Mouse (Mus musculus) limb, embryonic 14.5 days (tissue): ENCODE results near the gene Senp5. TPM values are rescaled to one million over a fixed set of nuclear protein-coding genes. Genes with fewer than 3 reads are reported as not detected.

Experiments
- ATAC-seq: fragments of 200-750 bp; cut with Nextera tagmentation; 2 replicates; pipeline ENCODE4 v1.8.0; 2017; ENCODE audit warnings: low read depth, moderate number of reproducible peaks, moderate TSS enrichment; ENCODE audit not compliant: low FRiP score
- DNase-seq: peaks from one replicate; pipeline ENCODE4 v3.0.0-alpha.2; 2015; ENCODE audit warnings: low spot score
- H3K27ac ChIP-seq: fragments of 300-500 bp; sonication (generic); replicated peaks from 2 replicates; pipeline ENCODE4 v1.5.1; 2014; ENCODE audit warnings: low read depth, mild to moderate bottlenecking, low read length, moderate library complexity, mixed read lengths
- H3K27me3 ChIP-seq: fragments of 300-500 bp; sonication (generic); 2 replicates; pipeline ENCODE4 v1.6.1; 2014; ENCODE audit warnings: low read length, mixed read lengths; ENCODE audit not compliant: control insufficient read depth, insufficient read depth
- H3K36me3 ChIP-seq: fragments of 300-500 bp; sonication (generic); 2 replicates; pipeline ENCODE4 v1.6.1; 2014; ENCODE audit warnings: mild to moderate bottlenecking, low read length, moderate library complexity, mixed read lengths; ENCODE audit not compliant: control insufficient read depth, insufficient read depth
- H3K4me1 ChIP-seq: fragments of 300-500 bp; sonication (generic); 2 replicates; pipeline ENCODE4 v1.6.1; 2014; ENCODE audit warnings: antibody characterized with exemption, low read length, mixed read lengths; ENCODE audit not compliant: control insufficient read depth, insufficient read depth
- H3K4me2 ChIP-seq: fragments of 300-500 bp; sonication (generic); replicated peaks from 2 replicates; pipeline ENCODE4 v1.6.1; 2014; ENCODE audit warnings: low read depth, mild to moderate bottlenecking, low read length, moderate library complexity; ENCODE audit not compliant: severe bottlenecking
- H3K4me3 ChIP-seq: fragments of 300-500 bp; sonication (generic); replicated peaks from 2 replicates; pipeline ENCODE4 v1.5.1; 2014; ENCODE audit warnings: low read length
- H3K9ac ChIP-seq: fragments of 300-500 bp; sonication (generic); 2 replicates; pipeline ENCODE4 v1.6.1; 2014; ENCODE audit warnings: mild to moderate bottlenecking, low read depth, low read length, moderate library complexity; ENCODE audit not compliant: severe bottlenecking
- H3K9me3 ChIP-seq: fragments of 300-500 bp; sonication (generic); 2 replicates; pipeline ENCODE4 v1.6.1; 2016; ENCODE audit warnings: low read length; ENCODE audit not compliant: control insufficient read depth
- POLR2A ChIP-seq: fragments of 200-500 bp; IDR thresholded peaks from 2 replicates; pipeline ENCODE4 v1.8.0; 2012; ENCODE audit warnings: inconsistent platforms, mild to moderate bottlenecking, moderate library complexity, borderline replicate concordance; ENCODE audit not compliant: insufficient read depth, insufficient read length; ENCODE audit errors: extremely low read depth
- WGBS: fragments of 180-500 bp; shearing (Covaris S2); extraction: QIAGEN DNeasy Blood & Tissue Kit; methylation state at CpG from one replicate; pipeline ENCODE4 v1.1.7; 2014; 5-methylcytosine and 5-hydroxymethylcytosine counted together
- polyA plus RNA-seq, 2 experiments: library from polyadenylated mRNA; depleted of rRNA in 1 of 2; stranded (reverse) in 1 of 2; unstranded in 1 of 2; fragments of >200 nt; fragmentation: Nextera tagmentation in 1 of 2; extraction: Ambion mirVana in 1 of 2; gene quantifications; 2 replicates each; pipeline versions ENCODE4 v1.2.1 to v1.2.3; 2012 to 2014

The Senp5 gene
- 17.2 and 18.6 TPM in 2 replicates for polyA plus RNA-seq (2012; rRNA removed)
- polyA plus RNA-seq (2014; fragmentation: Nextera tagmentation; extraction: Ambion mirVana) = 8.9 and 9.9 TPM in 2 replicates

GRCm38 (mm10) chr16:32002509-32003477 is at the start of gene Senp5:
Senp5 (minus strand) TSS chr16:32003287.
- H3K27ac ChIP-seq = peak within 1 kb of the TSS; percentile 70
- ATAC-seq (peak; percentile 95), DNase-seq (peak; percentile 87)
- H3K9ac ChIP-seq = peak within 1 kb of the TSS; percentile 90
- peak within 1 kb of the TSS; percentile 87 for H3K4me2 ChIP-seq
- 3% methylated on average over 49 of the region's 66 CpGs for WGBS
- 0 out of 2 replicates have a peak, but pooled peaks have one; percentile 68 for TF ChIP-seq POLR2A
- peaks cover 11% of the 10 kb centered on the region; the same call in 1 of the 2 replicates for H3K4me1 ChIP-seq
- peak within 1 kb of the TSS; percentile 96 for H3K4me3 ChIP-seq
- no peaks in the 10 kb centered on the region for H3K9me3 ChIP-seq
- H3K36me3 ChIP-seq = peaks cover 9% of the 10 kb centered on the region; the same call in 1 of the 2 replicates
- H3K27me3 ChIP-seq = no peaks in the 10 kb centered on the region

- no peak for TF ChIP-seq POLR2A
- Histone ChIP-seq H3K27me3 (no peaks in the 10 kb centered on the region), H3K4me2 (no peak overlapping the region), H3K4me3 (no peak overlapping the region), H3K36me3 (peaks cover 79% of the 10 kb centered on the region), H3K9ac (no peak overlapping the region), H3K27ac (no peak overlapping the region), H3K9me3 (no peaks in the 10 kb centered on the region), H3K4me1 (no peaks in the 10 kb centered on the region)
- DNase-seq = no peak
- WGBS = 90% methylated on average over 4 of the region's 4 CpGs
- no peak for ATAC-seq
These were observed 39.3 kb upstream of the Senp5 start for GRCm38 (mm10) chr16:32042367-32042766.

GRCm38 (mm10) chr16:32019678-32020077 is 16.6 kb upstream of the Senp5 start:
- Histone ChIP-seq H3K4me2 (no peak overlapping the region), H3K4me3 (no peak overlapping the region), H3K4me1 (no peaks in the 10 kb centered on the region), H3K9ac (no peak overlapping the region), H3K27me3 (no peaks in the 10 kb centered on the region), H3K36me3 (peaks cover 76% of the 10 kb centered on the region), H3K9me3 (no peaks in the 10 kb centered on the region), H3K27ac (no peak overlapping the region)
- 87% methylated on average over 9 of the region's 9 CpGs for WGBS
- DNase-seq = no peak
- TF ChIP-seq POLR2A = no peak
- no peak for ATAC-seq

- no peak overlapping the region for H3K27ac ChIP-seq
These were observed 7.2 kb upstream of the Senp5 start for GRCm38 (mm10) chr16:32010330-32010729.

GRCm38 (mm10) chr16:32009913-32010312 is 6.8 kb upstream of the Senp5 start:
- Histone ChIP-seq H3K9me3 (no peaks in the 10 kb centered on the region), H3K4me3 (no peak overlapping the region), H3K36me3 (no peaks in the 10 kb centered on the region), H3K27me3 (no peaks in the 10 kb centered on the region), H3K4me2 (no peak overlapping the region), H3K27ac (no peak overlapping the region), H3K9ac (no peak overlapping the region), H3K4me1 (no peaks in the 10 kb centered on the region)
- TF ChIP-seq POLR2A = no peak
- no peak for DNase-seq
- WGBS = 33% methylated on average over 5 of the region's 5 CpGs
- peak; percentile 30 for ATAC-seq

More at GRCm38 (mm10) chr16:32010330-32010729, 7.2 kb upstream of the Senp5 start:
- ATAC-seq (no peak), DNase-seq (no peak)
- 0 out of 2 replicates have a peak, but pooled peaks cover under 1% of the 10 kb centered on the region for H3K36me3 ChIP-seq
- no peak overlapping the region for H3K4me3 ChIP-seq
- 85% methylated on average over 4 of the region's 4 CpGs for WGBS
- H3K4me1 ChIP-seq = no peaks in the 10 kb centered on the region
- TF ChIP-seq POLR2A = no peak
- H3K9me3 ChIP-seq = no peaks in the 10 kb centered on the region
- no peak overlapping the region for H3K4me2 ChIP-seq
- H3K9ac ChIP-seq = no peak overlapping the region
- H3K27me3 ChIP-seq = no peaks in the 10 kb centered on the region
